Mouse (Mus musculus): ENCODE results near the gene Glt1d1.

GRCm38 (mm10) chr5:127696602-127697001 is 64.5 kb downstream of the Glt1d1 start:
- no peak for TF ChIP-seq CTCF (IDR thresholded peaks at IDR 0.05; ENCODE audit: low read depth, low read length)
- no peak for TF ChIP-seq POLR2A (IDR thresholded peaks at IDR 0.05; ENCODE audit: extremely low read depth, insufficient read depth, low read length)

Measured in liver, adult 2 months (tissue).